Mouse (Mus musculus) kidney, adult 2 months (tissue): ENCODE measurements around the gene Nqo1. TPM values are rescaled to one million over a fixed set of nuclear protein-coding genes. Genes with fewer than 3 reads are reported as not detected.
A peak's percentile ranks its signal among the peaks of the same experiment; 100 is the strongest.

Experiments
- DNase-seq: peaks from one replicate; pipeline ENCODE4 v3.0.0; 2021
- H3K27ac ChIP-seq: fragments of 200-500 bp; 2 replicates; pipeline ENCODE4 v1.5.1; 2012; ENCODE audit warnings: low read depth, low read length, control low read depth, inconsistent platforms; ENCODE audit not compliant: insufficient read depth
- H3K27me3 ChIP-seq: fragments of 200-500 bp; replicated peaks from 2 replicates; pipeline ENCODE4 v1.6.1; 2012; ENCODE audit warnings: mild to moderate bottlenecking, moderate library complexity, low read length, inconsistent platforms; ENCODE audit not compliant: control insufficient read depth, insufficient read depth
- H3K36me3 ChIP-seq: fragments of 200-500 bp; 2 replicates; pipeline ENCODE4 v1.6.1; 2012; ENCODE audit warnings: mild to moderate bottlenecking, moderate library complexity, low read length, inconsistent platforms; ENCODE audit not compliant: control insufficient read depth, insufficient read depth
- H3K4me1 ChIP-seq: fragments of 200-500 bp; 2 replicates; pipeline ENCODE4 v1.6.1; 2011; ENCODE audit warnings: low read length; ENCODE audit not compliant: control insufficient read depth, insufficient read depth
- H3K4me3 ChIP-seq: fragments of 200-500 bp; 2 replicates; pipeline ENCODE4 v1.5.1; 2011; ENCODE audit warnings: mild to moderate bottlenecking, low read depth, low read length, control low read depth; ENCODE audit not compliant: insufficient read depth
- CTCF ChIP-seq: fragments of 200-500 bp; conservative IDR thresholded peaks from 2 replicates; pipeline ENCODE4 v1.5.1; 2011; ENCODE audit warnings: low read depth, mild to moderate bottlenecking, control low read depth, low read length, moderate library complexity, mixed read lengths; ENCODE audit not compliant: insufficient read depth, insufficient read length
- POLR2A ChIP-seq: fragments of 200-500 bp; IDR thresholded peaks from one replicate; pipeline ENCODE4 v1.6.1; 2011; ENCODE audit warnings: low read depth, low read length, control low read depth
- WGBS: fragments of 180-500 bp; shearing (Covaris S2); methylation state at CpG from one replicate; pipeline ENCODE4 v1.1.7; 2018; 5-methylcytosine and 5-hydroxymethylcytosine counted together
- polyA plus RNA-seq: library from polyadenylated mRNA; depleted of rRNA; stranded (reverse); fragments of >200 nt; gene quantifications from 2 replicates; pipeline ENCODE4 v1.2.3, GENCODE M21; 2012

Nqo1 gene
- polyA plus RNA-seq, 1 experiment, result 42.9 TPM

DNA sequence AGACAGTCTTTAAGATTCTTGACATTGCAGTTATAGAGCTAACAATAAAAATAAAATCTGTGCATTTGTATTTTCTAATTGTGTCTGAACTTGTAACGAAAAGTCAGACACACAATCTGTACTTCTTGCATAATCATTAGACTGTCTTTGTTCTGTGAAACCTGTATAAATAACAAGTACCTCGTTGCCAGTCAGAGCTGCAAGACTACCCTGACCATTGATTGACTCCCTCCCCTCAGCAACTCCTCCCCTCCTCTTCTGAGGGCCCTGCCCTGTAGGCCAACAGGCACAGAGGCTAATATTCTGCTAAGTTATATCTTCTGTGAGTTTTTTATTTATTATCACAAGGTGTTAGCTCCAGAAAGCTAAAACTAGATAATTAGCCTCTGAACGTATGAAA lies 2.9 kb upstream of the Nqo1 start:
- 59% methylated on average over 3 of the region's 3 CpGs for WGBS
- Histone ChIP-seq H3K36me3 (no peaks in the 10 kb centered on the region; the same call in 1 of the 2 replicates), H3K27ac (no peak overlapping the region), H3K27me3 (no peaks in the 10 kb centered on the region), H3K4me1 (peaks cover 8% of the 10 kb centered on the region; the same call in 1 of the 2 replicates), H3K4me3 (no peak overlapping the region)
- TF ChIP-seq POLR2A (no peak), CTCF (no peak)
- no peak for DNase-seq

GRCm38 (mm10) chr8:107404057-107404456 lies 1.1 kb upstream of the Nqo1 start:
- DNase-seq, result no peak
- H3K4me1 ChIP-seq, result peaks cover 8% of the 10 kb centered on the region; the same call in 1 of the 2 replicates
- H3K36me3 ChIP-seq, result no peaks in the 10 kb centered on the region
- H3K27ac ChIP-seq, result peak overlapping the region; percentile 71
- no peaks in the 10 kb centered on the region for H3K27me3 ChIP-seq
- no peak overlapping the region for H3K4me3 ChIP-seq
- 88% methylated on average over 4 of the region's 4 CpGs for WGBS
- TF ChIP-seq POLR2A (no peak), CTCF (no peak)

DNA sequence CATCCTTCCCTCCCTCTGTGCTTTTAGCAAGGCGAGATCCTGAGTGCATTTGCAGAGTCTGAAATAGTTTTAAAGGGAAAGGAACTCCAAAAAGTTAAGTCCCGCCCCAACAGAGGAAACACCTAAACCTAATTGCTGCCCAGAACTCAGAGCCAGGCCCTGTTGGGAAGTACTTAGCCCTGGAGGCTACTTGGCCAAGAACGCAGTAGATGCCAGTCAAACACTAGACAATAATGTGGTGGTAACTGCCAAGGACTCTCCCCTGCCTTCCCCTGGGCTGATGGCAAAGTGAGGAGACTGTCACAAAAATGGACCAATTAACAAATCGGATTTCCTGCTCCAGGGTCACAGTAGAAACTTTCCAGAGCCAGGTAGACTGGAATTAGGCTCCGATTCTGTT lies 1.1 kb downstream of the Nqo1 start:
- WGBS, result 70% methylated on average over 5 of the region's 5 CpGs
- Histone ChIP-seq H3K4me1 (peaks cover 8% of the 10 kb centered on the region; the same call in 1 of the 2 replicates), H3K27ac (no peak overlapping the region; the same call in 1 of the 2 replicates), H3K36me3 (no peaks in the 10 kb centered on the region), H3K27me3 (no peaks in the 10 kb centered on the region), H3K4me3 (no peak overlapping the region)
- TF ChIP-seq CTCF (no peak), POLR2A (no peak)
- DNase-seq, result no peak

DNA sequence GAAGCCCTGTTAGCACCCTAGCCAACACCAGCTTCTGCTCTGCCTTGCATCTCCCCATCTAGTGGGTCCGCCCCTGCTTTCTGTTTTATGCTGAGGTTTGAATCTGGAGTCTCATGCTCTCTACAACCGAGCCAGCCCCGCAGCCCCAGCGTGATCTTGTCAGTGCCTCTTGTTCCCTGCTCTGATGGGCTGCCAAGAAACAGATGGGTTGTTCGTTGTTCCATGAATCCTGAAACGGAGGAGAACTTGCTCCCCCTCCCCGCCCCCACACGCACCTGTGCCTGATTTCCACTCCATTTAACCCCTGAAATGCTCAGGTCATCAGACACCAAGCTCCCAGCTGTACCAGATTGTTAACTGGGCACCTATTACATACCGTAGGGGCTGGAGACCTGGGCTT lies 3.5 kb downstream of the Nqo1 start:
- H3K4me1 ChIP-seq, result peaks cover 11% of the 10 kb centered on the region; the same call in 1 of the 2 replicates
- H3K27me3 ChIP-seq, result no peaks in the 10 kb centered on the region
- DNase-seq, result no peak
- no peaks in the 10 kb centered on the region for H3K36me3 ChIP-seq
- no peak overlapping the region for H3K4me3 ChIP-seq
- WGBS, result 25% methylated on average over 9 of the region's 9 CpGs
- H3K27ac ChIP-seq, result no peak overlapping the region
- TF ChIP-seq CTCF (no peak), POLR2A (no peak)

GRCm38 (mm10) chr8:107397665-107398064 lies 5.3 kb downstream of the Nqo1 start:
- WGBS, result 37% methylated on average over 12 of the region's 12 CpGs
- no peaks in the 10 kb centered on the region for H3K36me3 ChIP-seq
- DNase-seq, result no peak
- H3K4me1 ChIP-seq, result peaks cover 7% of the 10 kb centered on the region; the same call in 1 of the 2 replicates
- H3K4me3 ChIP-seq, result no peak overlapping the region
- H3K27me3 ChIP-seq, result no peaks in the 10 kb centered on the region
- H3K27ac ChIP-seq, result peak overlapping the region; percentile 4; the same call in 1 of the 2 replicates
- no peak for TF ChIP-seq CTCF
- no peak for TF ChIP-seq POLR2A

GRCm38 (mm10) chr8:107396106-107396670 lies 6.8 kb downstream of the Nqo1 start:
- H3K4me3 ChIP-seq, result no peak overlapping the region
- H3K27ac ChIP-seq, result no peak overlapping the region
- no peak for TF ChIP-seq CTCF
- no peak for TF ChIP-seq POLR2A
- H3K36me3 ChIP-seq, result no peaks in the 10 kb centered on the region
- peak; percentile 28 for DNase-seq
- WGBS, result 66% methylated on average over 10 of the region's 10 CpGs
- H3K27me3 ChIP-seq, result no peaks in the 10 kb centered on the region
- H3K4me1 ChIP-seq, result 0 out of 2 replicates have a peak, but pooled peaks cover 3% of the 10 kb centered on the region

DNA sequence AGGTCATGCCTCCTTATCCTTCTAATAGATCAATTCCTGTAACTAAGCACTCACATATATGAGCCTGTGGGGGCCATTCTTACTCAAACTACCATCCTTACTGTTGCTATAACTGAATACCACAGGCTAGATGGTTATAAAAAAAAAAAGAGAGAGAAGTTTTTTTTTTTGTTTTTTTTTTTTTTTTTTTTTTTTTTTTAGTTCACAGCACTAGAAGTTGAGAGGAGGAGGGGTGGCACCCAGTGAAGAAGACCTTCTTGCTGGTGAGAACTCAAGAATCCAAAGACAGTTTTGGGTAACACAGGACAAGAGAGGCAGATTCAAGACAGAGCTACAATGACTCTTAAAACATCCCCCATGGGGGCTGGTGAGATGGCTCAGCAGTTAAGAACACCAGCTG lies 7.6 kb downstream of the Nqo1 start:
- Histone ChIP-seq H3K36me3 (no peaks in the 10 kb centered on the region), H3K4me3 (no peak overlapping the region), H3K27me3 (no peaks in the 10 kb centered on the region), H3K27ac (no peak overlapping the region), H3K4me1 (peaks cover 7% of the 10 kb centered on the region; the same call in 1 of the 2 replicates)
- DNase-seq, result no peak
- no peak for TF ChIP-seq CTCF
- TF ChIP-seq POLR2A, result no peak

DNA sequence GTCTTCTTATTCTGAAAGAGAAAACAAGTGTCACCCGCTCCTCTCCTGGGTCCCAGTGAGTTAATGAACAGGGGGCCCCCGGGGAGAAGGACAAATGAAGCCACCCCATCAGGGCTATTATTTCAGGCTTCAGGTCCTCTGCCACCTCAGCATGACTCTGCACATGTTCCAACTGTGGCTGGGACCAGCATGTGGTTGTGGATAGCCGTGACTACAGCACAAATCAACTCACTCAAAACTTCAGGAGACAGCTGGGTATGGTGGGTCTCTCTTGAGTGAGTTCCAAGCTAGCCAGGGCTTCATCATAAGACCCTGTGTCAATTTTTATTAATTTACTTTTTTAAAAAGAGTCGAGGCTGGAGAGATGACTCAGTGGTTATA lies 11.9 kb downstream of the Nqo1 start:
- Histone ChIP-seq H3K4me1 (peaks cover 17% of the 10 kb centered on the region), H3K4me3 (no peak overlapping the region), H3K27me3 (no peaks in the 10 kb centered on the region), H3K27ac (peak overlapping the region; percentile 40), H3K36me3 (no peaks in the 10 kb centered on the region)
- WGBS, result 62% methylated on average over 4 of the region's 4 CpGs
- TF ChIP-seq POLR2A (no peak), CTCF (no peak)
- DNase-seq, result no peak
